Mouse (Mus musculus) adrenal gland, postnatal 36 days (tissue): ENCODE results near the gene Nup93. TPM values are rescaled to one million over a fixed set of nuclear protein-coding genes. Genes with fewer than 3 reads are reported as not detected.

Source experiments
- DNase-seq, 2 experiments: peaks; one replicate each; pipeline ENCODE4 v3.0.0; 2021; ENCODE audit warnings: mixed read lengths in 1 of 2
- total RNA-seq, 2 experiments: library from RNA; stranded (reverse); gene quantifications; 2 replicates each; pipeline ENCODE4 v1.2.3; 2021

Gene Nup93
- total RNA-seq, 2 experiments from 2014 or later: 15.7 to 16.1 TPM

DNA sequence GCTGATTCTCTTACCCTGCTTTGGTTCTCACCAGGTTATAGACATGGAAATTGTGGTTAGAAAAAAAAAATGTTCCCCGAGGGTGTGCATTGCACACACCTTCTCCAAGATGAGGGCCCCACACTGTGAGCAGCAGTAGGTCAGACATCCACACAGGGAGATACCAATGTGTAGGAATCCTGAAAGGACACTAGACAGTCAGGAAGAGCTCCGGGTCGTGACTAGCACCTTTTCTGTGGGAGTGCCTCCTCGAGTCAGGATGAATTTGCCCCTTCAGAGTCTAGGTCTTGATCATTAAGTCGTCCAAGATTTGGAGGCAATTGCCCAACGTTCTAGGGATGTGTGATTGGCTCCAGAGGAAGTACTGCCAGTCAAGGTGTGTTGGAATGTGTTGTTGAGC is 28.6 kb upstream of the Nup93 start:
- DNase-seq: no peak

GRCm38 (mm10) chr8:94186542-94186941 is 27.8 kb upstream of the Nup93 start:
- DNase-seq: peak; percentile 75 to 83

- DNase-seq: no peak
Observed at GRCm38 (mm10) chr8:94187290-94188002, 26.9 kb upstream of the Nup93 start.

GRCm38 (mm10) chr8:94189275-94190031 is 24.9 kb upstream of the Nup93 start:
- DNase-seq: no peak

DNA sequence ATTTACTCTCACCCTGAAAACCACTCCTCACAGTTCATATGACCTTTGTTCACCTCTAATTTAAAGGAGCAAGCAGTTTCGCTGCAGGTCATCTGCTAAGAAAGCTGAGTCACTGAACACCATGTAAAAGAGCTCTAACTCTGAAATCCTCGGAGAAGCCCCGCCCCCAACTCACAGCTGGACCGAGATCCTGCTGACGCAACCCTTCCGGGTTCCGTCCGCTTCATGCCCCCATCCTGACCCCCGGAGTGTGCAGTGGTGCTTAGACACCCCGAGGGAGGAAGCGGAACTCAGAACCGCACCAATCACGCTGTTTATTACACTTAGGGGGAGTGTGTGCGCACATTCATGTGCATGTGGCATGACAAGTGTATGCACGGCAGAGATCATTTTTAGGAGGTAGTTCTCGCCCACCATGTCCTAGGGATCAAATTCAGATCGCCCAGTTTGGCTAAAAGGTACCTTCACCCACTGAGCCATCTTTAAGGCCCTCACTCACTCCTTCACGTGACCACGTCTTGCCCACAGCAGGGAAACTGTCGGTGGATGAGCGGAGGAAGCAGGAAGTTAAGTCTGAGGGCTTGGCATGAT is 23.2 kb upstream of the Nup93 start:
- DNase-seq: peak; percentile 77 to 89

DNA sequence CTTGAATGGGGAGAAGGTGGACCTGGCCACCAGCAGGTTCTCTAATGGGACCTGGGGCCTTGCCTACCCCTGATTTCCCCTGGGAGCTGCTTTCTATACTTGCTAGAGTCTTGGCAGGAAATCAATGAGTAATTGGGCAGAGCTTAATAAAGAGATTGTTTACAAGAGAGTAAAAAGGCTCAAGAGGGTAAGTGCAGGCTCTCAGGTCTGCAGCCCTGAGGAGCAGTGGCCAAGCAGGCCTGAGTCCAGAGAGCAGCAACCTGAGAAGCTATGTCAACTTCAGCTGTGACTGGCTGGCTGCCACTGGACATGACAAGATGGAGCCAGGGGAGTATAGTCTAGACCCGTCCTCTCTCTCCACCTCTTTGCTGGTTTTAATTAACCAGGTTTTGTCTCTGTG is 21.4 kb upstream of the Nup93 start:
- DNase-seq: no peak

DNA sequence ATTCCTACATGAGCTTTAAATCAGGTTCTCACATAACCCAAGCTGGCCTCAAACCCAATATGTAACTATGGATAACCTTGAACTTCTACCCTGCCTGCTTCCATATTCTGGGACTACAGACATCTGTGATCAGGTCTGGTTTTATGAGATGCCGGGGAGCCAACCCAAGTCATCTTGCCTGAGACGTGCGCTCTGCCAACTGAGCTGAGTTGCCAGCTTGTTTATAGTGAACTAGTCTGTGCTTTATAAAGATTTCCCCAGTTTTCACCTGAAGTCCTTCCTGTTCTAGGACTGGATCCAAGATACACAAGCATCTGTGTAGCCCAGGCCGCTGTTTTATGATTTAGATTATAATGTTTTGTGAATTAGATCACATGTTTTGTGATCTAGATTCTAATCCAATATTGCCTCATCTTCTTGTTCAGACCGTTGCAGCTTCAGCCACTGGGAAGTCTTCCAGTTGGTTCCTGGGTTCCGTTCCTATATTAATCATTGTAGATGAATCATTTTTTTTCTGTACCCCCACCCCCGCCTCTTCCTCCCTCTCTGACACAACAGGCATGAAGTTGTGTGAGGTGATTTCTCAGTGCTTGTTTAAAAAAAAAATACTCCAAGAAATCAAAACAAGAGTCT is 19.7 kb upstream of the Nup93 start:
- DNase-seq: peak; percentile 54 to 63

- DNase-seq: peak; percentile 59 to 64
Observed at GRCm38 (mm10) chr8:94199202-94199869, 15.0 kb upstream of the Nup93 start.

- no peak for DNase-seq
Observed at GRCm38 (mm10) chr8:94204043-94204442, 10.3 kb upstream of the Nup93 start.

GRCm38 (mm10) chr8:94205736-94206135 is 8.6 kb upstream of the Nup93 start:
- DNase-seq: peak; percentile 82

GRCm38 (mm10) chr8:94206256-94206655 is 8.1 kb upstream of the Nup93 start:
- no peak for DNase-seq

DNA sequence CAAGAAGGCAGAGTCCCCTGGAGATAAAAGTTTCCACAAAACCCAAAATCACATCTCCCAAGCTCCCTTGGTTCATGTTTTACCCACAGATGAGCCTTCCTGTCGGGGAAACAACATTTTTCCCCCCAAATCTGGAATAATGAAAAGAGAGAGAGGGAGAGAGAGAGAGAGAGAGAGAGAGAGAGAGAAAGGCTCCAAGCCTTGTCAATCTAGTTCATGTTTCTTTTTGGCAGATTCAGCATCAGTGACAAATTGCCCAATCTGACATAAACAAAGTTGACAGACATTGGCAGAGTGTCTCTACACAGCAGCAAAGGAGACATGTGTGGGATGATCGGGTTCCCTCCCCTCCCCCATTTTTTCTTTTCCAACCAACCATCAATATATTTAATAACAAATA is 6.9 kb upstream of the Nup93 start:
- no peak for DNase-seq

DNA sequence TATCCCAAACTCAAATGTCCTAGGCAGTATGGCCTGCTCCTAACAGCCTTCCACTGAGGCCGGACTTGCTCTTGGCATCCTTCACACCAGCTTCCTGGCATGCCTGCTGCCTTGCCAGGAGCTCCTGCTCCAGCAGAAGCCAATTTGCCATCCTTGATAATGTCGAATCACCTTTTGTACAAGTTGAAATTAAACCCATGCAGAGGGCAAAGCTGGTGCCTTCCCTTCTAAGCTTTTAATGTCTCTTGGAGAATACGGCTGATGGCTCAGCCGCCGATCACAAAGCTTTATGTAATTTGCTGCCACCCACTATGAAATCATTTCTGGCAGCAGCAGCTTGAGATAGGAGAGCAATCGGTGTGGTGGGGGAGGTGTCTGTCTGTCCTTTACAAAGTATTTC is 4.7 kb upstream of the Nup93 start:
- DNase-seq: no peak

DNA sequence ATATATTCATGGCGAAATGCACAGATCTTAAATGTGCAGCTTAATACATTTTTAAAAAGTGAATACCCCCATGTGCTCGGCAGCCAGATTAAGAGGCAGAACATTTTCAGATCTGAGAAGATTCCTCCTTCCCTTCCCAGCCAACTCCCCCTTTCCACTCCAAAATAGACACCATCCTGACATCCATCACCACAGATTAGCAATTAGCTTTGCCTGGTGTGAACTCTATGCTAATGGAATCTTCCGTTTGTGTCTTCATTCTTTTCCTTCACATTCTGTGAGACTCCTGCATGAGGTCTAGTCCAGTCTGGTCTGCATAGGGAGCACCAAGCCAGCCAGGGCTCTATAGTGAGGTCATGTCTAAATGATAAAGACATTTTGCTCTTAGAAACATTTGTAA is 4.1 kb upstream of the Nup93 start:
- no peak for DNase-seq

- DNase-seq: no peak
Observed at GRCm38 (mm10) chr8:94213819-94214218, 545 bp upstream of the Nup93 start.

DNA sequence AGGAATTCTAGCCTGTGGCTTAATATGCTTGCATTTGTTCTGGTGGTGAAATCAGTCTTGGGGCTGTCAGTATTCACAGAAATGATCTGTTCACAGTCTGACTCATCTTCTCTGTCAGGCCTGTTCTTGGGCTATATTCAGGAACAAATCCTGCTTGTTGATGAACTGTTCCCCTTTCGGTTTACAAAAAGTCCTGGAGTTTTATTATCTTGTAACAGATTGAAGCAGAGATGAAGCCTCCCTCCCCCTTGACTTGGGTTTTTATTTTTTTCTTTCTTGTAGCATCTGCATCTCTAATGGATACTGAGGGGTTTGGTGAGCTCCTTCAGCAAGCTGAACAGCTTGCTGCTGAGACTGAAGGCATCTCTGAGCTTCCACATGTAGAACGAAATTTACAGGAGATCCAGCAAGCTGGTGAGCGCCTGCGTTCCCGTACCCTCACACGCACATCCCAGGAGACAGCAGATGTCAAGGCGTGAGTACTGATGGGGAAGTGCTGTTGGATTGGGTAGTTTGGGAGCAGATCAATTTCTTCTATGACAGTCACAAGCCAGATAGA is 13.1 kb downstream of the Nup93 start:
- no peak for DNase-seq

DNA sequence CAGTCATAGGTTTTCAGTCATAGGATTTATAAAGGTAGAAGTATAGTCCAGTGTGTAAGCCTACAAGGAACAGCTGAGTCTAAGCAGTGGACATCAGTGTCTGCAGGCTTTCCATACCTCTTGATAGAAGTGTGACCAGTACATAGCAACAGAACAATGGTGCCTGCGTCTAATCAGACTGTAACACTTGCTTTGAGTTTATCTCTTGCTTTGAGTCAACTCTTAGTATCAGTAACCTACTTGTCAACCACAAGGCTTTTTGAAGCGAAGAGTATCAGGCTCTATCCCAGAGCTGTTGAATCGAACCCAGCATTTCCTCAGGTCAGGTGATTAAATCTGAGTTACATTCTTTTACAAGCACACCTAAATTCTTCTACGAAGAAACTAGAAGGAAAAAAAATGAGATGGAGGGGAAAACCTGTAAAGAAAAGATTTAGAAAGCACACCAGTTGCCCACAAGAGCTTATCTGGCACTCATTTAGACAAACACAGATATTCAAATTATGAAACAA is 25.9 kb downstream of the Nup93 start:
- DNase-seq: no peak

DNA sequence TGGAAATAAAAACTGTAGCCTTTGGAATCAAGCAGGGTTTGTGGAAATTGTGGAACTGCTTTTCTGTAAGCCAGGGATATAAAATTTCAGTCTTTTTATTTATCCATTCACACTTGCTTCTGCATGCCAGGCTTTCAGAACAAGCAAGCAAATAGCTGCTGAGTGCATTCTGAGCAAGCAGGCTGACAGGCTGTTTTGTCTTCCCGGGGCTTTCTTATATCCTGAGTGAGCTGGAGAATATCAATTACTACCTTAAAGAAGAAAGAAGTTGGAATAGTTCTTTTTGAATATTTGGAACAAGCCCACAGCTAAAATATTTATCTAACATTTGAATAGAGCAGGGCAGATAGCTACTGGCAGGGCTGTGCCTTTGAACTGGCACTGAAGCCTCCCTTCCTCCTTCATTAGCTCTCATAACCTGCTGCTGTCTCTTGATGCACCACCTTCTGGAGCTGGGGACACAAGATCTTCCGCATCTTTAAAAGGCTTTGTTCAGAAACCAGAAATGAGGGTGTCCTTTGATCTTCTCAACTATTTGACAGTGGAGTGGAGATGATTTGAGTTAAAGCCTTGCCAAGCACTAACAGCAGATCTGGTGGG is 35.6 kb downstream of the Nup93 start:
- no peak for DNase-seq

DNA sequence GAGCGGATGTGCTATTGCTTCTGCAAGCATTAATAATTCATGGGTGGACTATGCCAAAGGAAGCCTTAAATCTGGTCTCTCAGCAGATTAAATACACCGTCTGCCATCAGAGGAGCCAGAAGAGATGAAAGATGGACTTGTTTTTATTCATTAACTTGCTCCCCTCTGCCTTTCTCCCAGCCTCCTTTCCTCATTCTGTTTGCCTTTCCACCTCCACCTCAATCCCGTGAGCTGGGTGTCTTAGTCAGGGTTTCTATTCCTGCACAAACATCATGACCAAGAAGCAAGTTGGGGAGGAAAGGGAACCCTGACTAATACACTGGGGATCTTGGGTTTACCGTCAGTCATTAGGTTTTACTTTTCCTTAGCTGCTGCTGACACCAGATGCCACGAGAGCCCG is 44.5 kb downstream of the Nup93 start:
- DNase-seq: no peak

GRCm38 (mm10) chr8:94262626-94263297 is 48.4 kb downstream of the Nup93 start:
- peak in 1 of 2 experiments; percentile 15 for DNase-seq
